Mouse (Mus musculus) forebrain, embryonic 15.5 days (tissue): ENCODE data around the gene Sars2. TPM values are rescaled to one million over a fixed set of nuclear protein-coding genes. Genes with fewer than 3 reads are reported as not detected.
A peak's percentile ranks its signal among the peaks of the same experiment; 100 is the strongest.

ENCODE experiments used
- ATAC-seq: fragments of 200-750 bp; cut with Nextera tagmentation; replicated peaks from 2 replicates; pipeline ENCODE4 v1.8.0; 2017; ENCODE audit warnings: mild to moderate bottlenecking, moderate TSS enrichment, moderate library complexity
- H3K27ac ChIP-seq: fragments of 300-500 bp; sonication (generic); replicated peaks from 2 replicates; pipeline ENCODE4 v1.5.1; 2015; ENCODE audit warnings: mild to moderate bottlenecking, inconsistent platforms
- H3K27me3 ChIP-seq: fragments of 300-500 bp; sonication (generic); 2 replicates; pipeline ENCODE4 v1.6.1; 2015; ENCODE audit warnings: inconsistent platforms
- H3K36me3 ChIP-seq: fragments of 300-500 bp; sonication (generic); 2 replicates; pipeline ENCODE4 v1.6.1; 2015; ENCODE audit warnings: mild to moderate bottlenecking, inconsistent platforms
- H3K4me1 ChIP-seq: fragments of 300-500 bp; sonication (generic); 2 replicates; pipeline ENCODE4 v1.6.1; 2015; ENCODE audit warnings: inconsistent platforms
- H3K4me2 ChIP-seq: fragments of 300-500 bp; sonication (generic); replicated peaks from 2 replicates; pipeline ENCODE4 v1.6.1; 2015; ENCODE audit warnings: mild to moderate bottlenecking, inconsistent platforms
- H3K4me3 ChIP-seq: fragments of 300-500 bp; sonication (generic); 2 replicates; pipeline ENCODE4 v1.5.1; 2015; ENCODE audit warnings: mild to moderate bottlenecking, inconsistent platforms
- H3K9ac ChIP-seq: fragments of 300-500 bp; sonication (generic); replicated peaks from 2 replicates; pipeline ENCODE4 v1.6.1; 2015; ENCODE audit warnings: mild to moderate bottlenecking, inconsistent platforms
- H3K9me3 ChIP-seq: fragments of 300-500 bp; sonication (generic); 2 replicates; pipeline ENCODE4 v1.6.1; 2016; ENCODE audit warnings: inconsistent platforms
- whole genome bisulfite sequencing: fragments of 180-500 bp; shearing (Covaris S2); methylation state at CpG from one replicate; pipeline ENCODE4 v1.1.7; 2015; ENCODE audit warnings: mixed read lengths; 5-methylcytosine and 5-hydroxymethylcytosine counted together
- polyA plus RNA-seq: library from polyadenylated mRNA; unstranded; fragments of >200 nt; fragmentation: Nextera tagmentation; extraction: Ambion mirVana; gene quantifications from 2 replicates; pipeline ENCODE4 v1.2.1, GENCODE M21; 2015

Gene Sars2
- polyA plus RNA-seq, 1 experiment from 2014 or later = 18.6 TPM

GRCm38 (mm10) chr7:28785161-28785560, 43.4 kb downstream of the Sars2 start:
- Histone ChIP-seq H3K9ac (no peak overlapping the region), H3K36me3 (peaks cover 16% of the 10 kb centered on the region; the same call in 1 of the 2 replicates), H3K27ac (no peak overlapping the region), H3K4me2 (no peak overlapping the region), H3K27me3 (no peaks in the 10 kb centered on the region), H3K9me3 (no peaks in the 10 kb centered on the region), H3K4me3 (no peak overlapping the region), H3K4me1 (peaks cover 3% of the 10 kb centered on the region)
- no peak for ATAC-seq
- WGBS = 74% methylated on average over 5 of the region's 5 CpGs

DNA sequence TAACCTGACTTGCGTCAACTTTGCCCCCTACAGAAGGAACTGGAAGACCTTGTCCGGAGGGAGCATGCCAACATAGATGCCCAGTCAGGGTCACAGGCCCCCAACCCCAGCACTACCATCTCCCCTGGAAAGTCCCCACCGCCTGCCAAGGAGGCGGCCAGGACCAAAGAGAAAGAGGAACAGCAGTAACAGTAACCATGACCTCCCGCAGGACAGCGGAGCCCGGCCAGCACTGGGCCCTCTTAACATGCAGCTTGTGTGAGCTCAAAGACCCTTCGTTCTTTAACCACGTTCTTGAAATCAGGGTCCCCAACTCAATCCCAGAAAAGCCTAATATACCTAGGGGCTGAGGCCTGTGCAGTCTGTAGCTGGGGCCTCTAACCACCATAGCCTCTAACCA, 46.1 kb downstream of the Sars2 start:
- Histone ChIP-seq H3K27ac (no peak overlapping the region), H3K27me3 (no peaks in the 10 kb centered on the region), H3K4me2 (no peak overlapping the region), H3K36me3 (peaks cover 8% of the 10 kb centered on the region; the same call in 1 of the 2 replicates), H3K9ac (no peak overlapping the region), H3K4me1 (no peaks in the 10 kb centered on the region), H3K9me3 (no peaks in the 10 kb centered on the region), H3K4me3 (no peak overlapping the region)
- WGBS = 92% methylated on average over 9 of the region's 9 CpGs
- ATAC-seq = no peak

DNA sequence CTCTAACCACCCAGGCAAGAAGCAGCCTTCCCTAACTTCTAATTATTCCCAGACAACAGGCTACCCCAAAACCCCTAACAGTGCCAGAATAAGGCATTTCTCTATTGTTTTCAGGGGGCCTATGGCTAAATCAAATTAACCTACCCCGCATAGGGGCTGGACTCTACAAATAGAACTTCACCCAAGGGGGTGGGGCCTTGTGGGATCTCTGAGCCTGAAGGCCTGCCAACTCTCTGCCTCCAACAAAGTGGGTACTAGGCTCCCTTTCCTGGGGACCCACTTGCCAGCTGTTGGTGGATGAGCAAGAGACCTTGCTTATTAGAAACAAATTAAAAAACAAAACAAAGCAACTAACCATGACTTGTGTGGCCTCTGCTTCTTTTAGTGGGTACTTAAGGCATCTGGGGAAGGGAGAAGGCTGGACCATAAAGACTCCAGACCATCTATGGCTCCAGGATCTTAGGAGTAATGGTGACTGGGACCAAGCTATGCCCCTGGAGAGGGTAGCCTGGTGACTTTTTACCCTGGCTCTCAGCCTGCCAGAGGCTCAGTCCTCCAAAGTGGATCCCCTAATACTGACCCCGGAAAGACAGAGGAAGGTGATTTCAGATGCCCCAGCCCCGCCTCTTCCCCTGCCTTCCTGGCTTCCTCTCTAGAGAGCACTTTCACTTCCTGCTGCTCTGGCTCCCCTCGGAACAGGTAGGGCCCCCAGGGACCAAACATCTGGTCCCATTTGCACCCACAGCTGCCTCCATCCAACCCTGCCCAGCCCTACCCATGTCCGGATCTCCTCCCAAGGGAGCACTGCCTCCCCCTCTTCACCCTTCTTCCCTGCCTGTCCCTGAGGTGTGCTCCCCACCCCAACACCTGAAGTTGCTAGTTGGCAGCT, 46.8 kb downstream of the Sars2 start, which contains the start of gene Rinl:
Rinl (plus strand) TSS at position 663 of the 889 bp plus-strand sequence.
- Histone ChIP-seq H3K36me3 (peaks cover 4% of the 10 kb centered on the region; the same call in 1 of the 2 replicates), H3K4me1 (no peaks in the 10 kb centered on the region), H3K9ac (no peak within 1 kb of the TSS), H3K4me3 (no peak within 1 kb of the TSS), H3K27me3 (no peaks in the 10 kb centered on the region), H3K4me2 (no peak within 1 kb of the TSS), H3K9me3 (no peaks in the 10 kb centered on the region), H3K27ac (no peak within 1 kb of the TSS)
- WGBS = 79% methylated on average over 5 of the region's 5 CpGs
- no peak for ATAC-seq

DNA sequence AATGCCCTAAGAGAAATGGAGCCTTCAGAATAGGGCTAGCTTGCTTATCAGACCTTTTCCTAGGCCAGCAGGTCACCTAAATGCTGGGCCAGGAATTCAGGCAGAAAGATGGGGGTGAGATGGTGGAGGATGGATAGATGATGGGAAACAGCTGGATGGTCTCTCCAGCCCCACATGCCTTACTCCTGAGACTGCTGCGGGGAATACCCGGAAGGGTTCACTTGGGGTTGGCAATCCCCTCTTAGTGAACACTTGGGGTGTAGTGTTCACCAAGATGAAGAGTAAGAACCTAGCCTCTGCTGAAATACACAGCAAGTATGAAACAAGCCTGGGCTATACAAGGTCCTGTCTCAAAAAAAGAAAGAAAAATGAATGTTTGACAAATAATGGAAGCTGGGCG, 47.4 kb downstream of the Sars2 start:
- Histone ChIP-seq H3K36me3 (peaks cover 4% of the 10 kb centered on the region; the same call in 1 of the 2 replicates), H3K27me3 (no peaks in the 10 kb centered on the region), H3K27ac (no peak overlapping the region), H3K4me3 (no peak overlapping the region), H3K4me1 (no peaks in the 10 kb centered on the region), H3K9ac (no peak overlapping the region), H3K4me2 (no peak overlapping the region), H3K9me3 (no peaks in the 10 kb centered on the region)
- no peak for ATAC-seq
- WGBS = 82% methylated on average over 3 of the region's 3 CpGs

GRCm38 (mm10) chr7:28790066-28790806, 48.4 kb downstream of the Sars2 start:
- H3K4me3 ChIP-seq = no peak overlapping the region
- no peak overlapping the region for H3K4me2 ChIP-seq
- H3K36me3 ChIP-seq = peaks cover 4% of the 10 kb centered on the region; the same call in 1 of the 2 replicates
- H3K9me3 ChIP-seq = no peaks in the 10 kb centered on the region
- no peaks in the 10 kb centered on the region for H3K27me3 ChIP-seq
- ATAC-seq = no peak
- no peaks in the 10 kb centered on the region for H3K4me1 ChIP-seq
- WGBS = 49% methylated on average over 8 of the region's 8 CpGs
- H3K9ac ChIP-seq = no peak overlapping the region
- no peak overlapping the region for H3K27ac ChIP-seq

DNA sequence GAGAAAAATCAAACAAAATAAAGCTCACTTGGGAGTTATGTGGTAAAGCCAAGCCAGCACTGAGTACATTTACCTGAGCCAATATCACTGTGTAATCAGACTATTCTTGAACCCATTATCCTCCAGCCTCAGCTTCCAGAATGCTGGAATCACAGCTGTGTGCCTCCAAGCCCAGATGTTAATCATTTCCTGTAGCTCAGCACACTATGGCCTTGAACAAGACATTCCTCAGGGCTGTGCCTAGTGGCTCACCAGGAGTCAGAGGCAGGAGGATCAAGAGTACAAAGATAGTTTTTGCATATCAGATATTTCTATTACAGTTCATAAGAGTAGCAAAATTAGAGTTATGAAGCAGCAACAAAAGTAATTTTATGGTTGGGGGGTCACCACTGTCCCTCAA, 49.9 kb downstream of the Sars2 start:
- Histone ChIP-seq H3K4me1 (peaks cover 4% of the 10 kb centered on the region), H3K9ac (no peak overlapping the region), H3K9me3 (no peaks in the 10 kb centered on the region), H3K27ac (no peak overlapping the region), H3K36me3 (peaks cover 4% of the 10 kb centered on the region; the same call in 1 of the 2 replicates), H3K4me3 (no peak overlapping the region), H3K27me3 (no peaks in the 10 kb centered on the region), H3K4me2 (no peak overlapping the region)
- no peak for ATAC-seq

- no peak for ATAC-seq
- WGBS = 87% methylated on average over 14 of the region's 14 CpGs
Measured at GRCm38 (mm10) chr7:28792391-28793185, 50.8 kb downstream of the Sars2 start.

GRCm38 (mm10) chr7:28793834-28794233, 52.0 kb downstream of the Sars2 start:
- H3K27ac ChIP-seq = no peak overlapping the region
- no peaks in the 10 kb centered on the region for H3K36me3 ChIP-seq
- 35% methylated on average over 2 of the region's 2 CpGs for WGBS
- no peak overlapping the region for H3K4me3 ChIP-seq
- H3K4me2 ChIP-seq = no peak overlapping the region
- no peak for ATAC-seq
- no peaks in the 10 kb centered on the region for H3K9me3 ChIP-seq
- H3K9ac ChIP-seq = no peak overlapping the region
- H3K4me1 ChIP-seq = peaks cover 8% of the 10 kb centered on the region
- H3K27me3 ChIP-seq = no peaks in the 10 kb centered on the region

More at GRCm38 (mm10) chr7:28792391-28793185, 50.8 kb downstream of the Sars2 start:
- H3K4me1 ChIP-seq = peaks cover 8% of the 10 kb centered on the region
- H3K9me3 ChIP-seq = no peaks in the 10 kb centered on the region
- no peak overlapping the region for H3K4me3 ChIP-seq
- no peaks in the 10 kb centered on the region for H3K27me3 ChIP-seq
- no peak overlapping the region for H3K27ac ChIP-seq
- H3K36me3 ChIP-seq = 0 out of 2 replicates have a peak, but pooled peaks cover 4% of the 10 kb centered on the region
- H3K9ac ChIP-seq = no peak overlapping the region
- H3K4me2 ChIP-seq = no peak overlapping the region

DNA sequence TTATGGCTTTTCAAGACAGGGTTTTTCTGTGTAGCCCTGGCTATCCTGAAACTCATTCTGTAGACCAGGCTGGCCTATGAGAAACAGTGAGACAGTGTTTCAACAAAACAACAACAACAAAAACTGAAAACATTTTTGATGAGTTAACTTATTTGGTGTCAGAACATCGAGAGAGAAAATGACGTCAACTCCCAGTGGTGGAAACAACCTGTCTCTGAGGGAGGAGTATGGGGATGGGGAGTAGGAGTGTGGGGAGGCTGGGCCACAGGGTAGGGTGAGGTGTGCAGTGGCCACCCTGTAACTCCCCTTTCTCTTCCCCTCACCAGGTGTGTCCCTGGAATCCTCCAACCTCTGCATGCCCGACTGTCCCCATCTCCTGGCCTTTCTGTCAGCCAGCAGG, 52.7 kb downstream of the Sars2 start:
- H3K4me3 ChIP-seq = no peak overlapping the region
- H3K27ac ChIP-seq = no peak overlapping the region
- no peaks in the 10 kb centered on the region for H3K27me3 ChIP-seq
- H3K9ac ChIP-seq = no peak overlapping the region
- H3K4me1 ChIP-seq = peaks cover 8% of the 10 kb centered on the region
- WGBS = 85% methylated on average over 3 of the region's 3 CpGs
- H3K36me3 ChIP-seq = no peaks in the 10 kb centered on the region
- H3K4me2 ChIP-seq = no peak overlapping the region
- no peak for ATAC-seq
- H3K9me3 ChIP-seq = no peaks in the 10 kb centered on the region

GRCm38 (mm10) chr7:28795832-28796231, 54.0 kb downstream of the Sars2 start:
- Histone ChIP-seq H3K4me1 (peaks cover 8% of the 10 kb centered on the region), H3K27ac (no peak overlapping the region), H3K4me2 (no peak overlapping the region), H3K27me3 (no peaks in the 10 kb centered on the region), H3K36me3 (no peaks in the 10 kb centered on the region), H3K9ac (no peak overlapping the region), H3K9me3 (no peaks in the 10 kb centered on the region), H3K4me3 (no peak overlapping the region)
- WGBS = 80% methylated on average over 15 of the region's 15 CpGs
- ATAC-seq = no peak

- Histone ChIP-seq H3K36me3 (no peaks in the 10 kb centered on the region), H3K9ac (peak overlapping the region; percentile 33), H3K9me3 (no peaks in the 10 kb centered on the region), H3K4me3 (peak overlapping the region; percentile 13; the same call in 1 of the 2 replicates), H3K27ac (no peak overlapping the region), H3K27me3 (no peaks in the 10 kb centered on the region), H3K4me1 (peaks cover 11% of the 10 kb centered on the region), H3K4me2 (peak overlapping the region; percentile 34)
- peak; percentile 78 for ATAC-seq
- 13% methylated on average over 32 of the region's 32 CpGs for WGBS
Measured at GRCm38 (mm10) chr7:28796562-28796975, 54.8 kb downstream of the Sars2 start.
